Mouse (Mus musculus) testis, adult 2 months (tissue): Measurements from ENCODE around the gene Nlrx1. TPM values are rescaled to one million over a fixed set of nuclear protein-coding genes. Genes with fewer than 3 reads are reported as not detected.
A peak's percentile ranks its signal among the peaks of the same experiment; 100 is the strongest.

ENCODE experiments used
- H3K27ac ChIP-seq: fragments of 200-500 bp; 2 replicates; pipeline ENCODE4 v1.5.1; 2012; ENCODE audit warnings: low read depth, low read length; ENCODE audit not compliant: control insufficient read depth, insufficient read depth
- H3K27me3 ChIP-seq: fragments of 200-500 bp; 2 replicates; pipeline ENCODE4 v1.6.1; 2012; ENCODE audit warnings: mild to moderate bottlenecking, low read length, moderate library complexity; ENCODE audit not compliant: control insufficient read depth, insufficient read depth
- H3K36me3 ChIP-seq: fragments of 200-500 bp; 2 replicates; pipeline ENCODE4 v1.6.1; 2012; ENCODE audit warnings: mild to moderate bottlenecking, low read length; ENCODE audit not compliant: control insufficient read depth, insufficient read depth
- H3K4me1 ChIP-seq: fragments of 200-500 bp; 2 replicates; pipeline ENCODE4 v1.6.1; 2012; ENCODE audit warnings: low read length; ENCODE audit not compliant: control insufficient read depth, insufficient read depth
- H3K4me3 ChIP-seq: fragments of 200-500 bp; 2 replicates; pipeline ENCODE4 v1.5.1; 2012; ENCODE audit warnings: low read depth, mild to moderate bottlenecking, low read length, moderate library complexity, mixed read lengths; ENCODE audit not compliant: control insufficient read depth
- CTCF ChIP-seq: fragments of 200-500 bp; IDR thresholded peaks from 2 replicates; pipeline ENCODE4 v1.5.1; 2012; ENCODE audit warnings: low read depth, mild to moderate bottlenecking, inconsistent platforms, low read length, moderate library complexity; ENCODE audit not compliant: control insufficient read depth, insufficient read depth, insufficient replicate concordance
- POLR2A ChIP-seq: fragments of 200-500 bp; IDR thresholded peaks from 2 replicates; pipeline ENCODE4 v1.6.1; 2012; ENCODE audit warnings: low read depth, mild to moderate bottlenecking, inconsistent platforms, low read length, moderate library complexity; ENCODE audit not compliant: control insufficient read depth
- polyA plus RNA-seq: library from polyadenylated mRNA; depleted of rRNA; stranded (reverse); fragments of >200 nt; gene quantifications from 2 replicates; pipeline ENCODE4 v1.2.3, GENCODE M21; 2012

Nlrx1 gene
- polyA plus RNA-seq, 1 experiment: 1.3 TPM

DNA sequence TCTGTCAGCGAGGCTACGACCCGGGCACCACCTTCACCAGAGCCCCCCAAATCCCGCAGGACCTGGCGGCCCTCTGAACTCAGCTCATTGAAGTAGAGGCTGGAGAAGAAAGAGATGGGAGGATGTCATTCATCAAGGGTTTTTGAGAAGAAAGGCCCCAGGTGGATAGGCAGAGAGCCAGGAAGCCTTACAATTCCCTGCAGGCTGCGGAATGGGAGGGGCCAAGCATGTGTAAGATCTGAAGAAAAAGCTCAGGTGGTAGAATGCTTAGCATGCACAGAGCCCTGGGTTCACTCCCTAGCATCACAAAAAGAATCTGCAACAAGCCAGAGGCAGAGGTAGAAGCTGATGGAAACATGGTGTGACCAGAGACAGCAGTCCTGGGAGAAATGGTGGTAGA lies 15.0 kb downstream of the Nlrx1 start:
- H3K27ac ChIP-seq: no peak overlapping the region
- no peaks in the 10 kb centered on the region for H3K27me3 ChIP-seq
- no peaks in the 10 kb centered on the region for H3K36me3 ChIP-seq
- H3K4me1 ChIP-seq: peaks cover 16% of the 10 kb centered on the region
- TF ChIP-seq POLR2A (no peak), CTCF (no peak)
- no peak overlapping the region for H3K4me3 ChIP-seq

DNA sequence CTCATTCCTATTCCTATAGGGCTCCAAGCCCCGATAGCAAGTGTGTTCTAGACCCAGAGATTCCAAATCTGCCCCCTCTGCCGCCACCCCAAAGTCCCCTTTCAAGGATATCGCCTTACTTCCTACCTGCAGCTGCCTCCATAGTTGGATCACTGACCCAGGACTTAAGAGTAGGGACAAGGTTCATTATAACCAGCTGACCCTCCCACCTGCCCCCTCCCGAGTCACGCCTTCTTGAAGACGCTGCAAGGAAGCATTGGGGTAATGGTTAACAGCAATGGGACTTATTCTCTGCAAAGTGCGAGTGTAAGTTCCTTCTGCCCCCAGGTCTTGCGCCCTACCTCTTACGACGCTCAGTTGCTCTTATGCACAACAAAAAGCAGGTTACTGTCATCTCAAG lies 17.1 kb downstream of the Nlrx1 start, which contains the start of gene Pdzd3:
Gene Pdzd3, minus strand, starts transcription at position 158 of the 400 bp plus-strand sequence.
- H3K4me3 ChIP-seq: no peak within 1 kb of the TSS
- peaks cover 12% of the 10 kb centered on the region for H3K4me1 ChIP-seq
- TF ChIP-seq POLR2A (no peak), CTCF (no peak)
- H3K27me3 ChIP-seq: no peaks in the 10 kb centered on the region
- no peak within 1 kb of the TSS for H3K27ac ChIP-seq
- H3K36me3 ChIP-seq: no peaks in the 10 kb centered on the region

DNA sequence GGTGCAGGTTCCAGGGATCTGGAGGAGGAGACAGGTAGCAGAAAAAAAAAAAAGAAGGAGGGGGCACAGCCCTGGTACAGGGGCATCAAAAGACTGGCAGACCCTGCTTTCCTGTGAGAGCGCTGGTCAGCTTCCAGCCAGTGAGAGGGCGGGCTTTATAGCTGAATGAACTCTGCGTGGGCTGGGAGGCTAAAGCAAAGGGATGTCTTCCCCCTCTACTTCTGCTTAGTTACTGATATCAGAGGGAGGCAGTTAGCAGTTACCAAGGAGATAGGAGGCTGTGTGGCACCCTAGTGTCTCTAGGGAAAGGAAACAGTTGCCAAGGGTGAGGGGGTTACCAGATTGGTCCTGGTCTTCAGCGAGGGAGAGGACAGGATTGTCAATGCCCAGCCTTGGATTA lies 18.0 kb downstream of the Nlrx1 start:
- TF ChIP-seq POLR2A (no peak), CTCF (no peak)
- Histone ChIP-seq H3K27me3 (no peaks in the 10 kb centered on the region), H3K4me3 (no peak overlapping the region), H3K27ac (no peak overlapping the region), H3K36me3 (no peaks in the 10 kb centered on the region), H3K4me1 (peaks cover 9% of the 10 kb centered on the region)

DNA sequence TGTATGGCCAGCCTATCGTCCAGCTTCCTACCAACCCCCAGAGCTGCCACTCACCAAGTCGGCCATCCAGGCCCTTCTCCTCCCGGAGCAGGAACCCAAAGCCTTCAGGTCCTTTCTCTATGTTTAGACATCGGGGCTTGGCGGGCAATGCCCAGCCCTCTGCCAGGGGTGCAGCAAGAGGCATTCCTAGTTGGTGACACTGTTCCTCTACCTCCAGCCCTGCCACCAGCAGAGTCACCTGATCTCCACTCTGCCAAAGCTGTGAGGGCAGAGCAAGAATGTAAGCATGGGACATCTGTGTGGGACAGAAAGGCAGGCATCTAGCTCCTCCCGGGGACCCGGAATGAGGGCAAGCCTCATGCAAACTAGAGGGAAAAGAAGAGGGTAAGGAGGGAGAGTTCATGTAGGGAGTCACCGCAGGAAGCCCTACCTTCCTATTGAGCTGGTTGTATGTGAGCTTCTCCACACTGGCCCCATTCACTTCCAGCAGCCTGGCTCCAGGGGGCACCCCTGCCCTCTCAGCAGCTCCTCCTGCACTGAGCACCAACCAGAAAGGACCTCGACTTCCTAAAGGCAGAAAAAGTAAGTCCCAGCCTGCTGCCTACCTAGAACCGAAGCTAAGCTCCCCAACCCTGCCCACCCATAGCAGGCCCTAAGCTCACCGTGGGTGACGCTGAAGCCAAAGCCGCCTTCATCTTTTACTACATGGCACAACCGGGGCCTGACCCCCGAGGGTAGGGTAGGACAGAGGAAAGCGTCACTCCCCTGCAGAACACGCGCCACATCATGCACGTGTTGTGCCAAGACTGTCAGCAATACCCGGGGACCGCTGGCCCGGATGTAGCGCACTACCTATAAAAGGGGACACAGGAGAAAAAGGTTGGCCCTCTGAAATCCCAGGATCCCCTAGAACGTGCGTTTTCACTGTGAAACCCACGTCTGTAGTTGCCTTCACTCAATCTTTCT lies 18.9 kb downstream of the Nlrx1 start:
- Histone ChIP-seq H3K27ac (no peak overlapping the region), H3K36me3 (no peaks in the 10 kb centered on the region), H3K4me3 (no peak overlapping the region), H3K4me1 (peaks cover 9% of the 10 kb centered on the region), H3K27me3 (no peaks in the 10 kb centered on the region)
- TF ChIP-seq CTCF: peak; percentile 54; the same call in 1 of the 2 replicates
- no peak for TF ChIP-seq POLR2A

DNA sequence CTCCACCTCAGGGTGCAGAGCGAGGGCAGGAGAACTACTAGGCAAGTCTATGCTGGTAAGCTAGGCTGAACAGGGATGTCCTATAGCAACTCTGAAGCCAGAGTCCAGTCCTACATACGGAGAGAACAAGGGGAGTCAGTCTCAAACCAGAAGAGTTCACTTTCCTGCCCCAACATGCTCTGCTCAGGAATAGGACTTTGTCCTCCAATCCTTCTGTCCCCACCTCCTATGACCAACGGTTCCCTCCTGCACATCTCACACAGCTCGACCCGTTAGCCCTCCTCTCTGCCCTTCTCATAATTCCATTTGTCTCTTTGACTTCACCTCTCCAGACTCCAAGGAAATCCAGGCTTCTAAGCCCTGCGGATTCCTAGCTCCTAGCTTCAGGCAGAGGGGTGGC lies 20.5 kb downstream of the Nlrx1 start:
- Histone ChIP-seq H3K27me3 (no peaks in the 10 kb centered on the region), H3K36me3 (no peaks in the 10 kb centered on the region), H3K4me3 (no peak overlapping the region), H3K4me1 (peaks cover 9% of the 10 kb centered on the region), H3K27ac (no peak overlapping the region)
- TF ChIP-seq CTCF (no peak), POLR2A (no peak)

DNA sequence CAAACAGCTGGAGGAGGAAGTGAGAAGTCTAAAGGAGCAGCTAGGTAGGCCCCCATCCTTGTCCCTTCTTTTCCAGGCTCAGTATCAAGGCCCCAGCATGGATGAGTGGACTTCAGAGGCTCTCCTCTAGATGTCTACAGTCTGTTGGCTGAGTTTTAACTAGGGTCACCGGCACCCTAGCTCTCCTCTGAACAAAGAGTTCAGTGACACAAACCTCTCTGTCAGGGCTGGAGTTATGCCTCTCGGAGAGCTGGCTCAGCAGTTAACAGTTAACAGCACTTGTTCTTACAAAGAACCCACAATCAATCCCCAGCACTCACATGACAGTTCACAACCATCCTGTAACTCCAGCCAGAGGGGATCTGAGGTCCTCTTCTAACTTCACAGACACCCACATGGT lies 24.8 kb downstream of the Nlrx1 start:
- H3K36me3 ChIP-seq: no peaks in the 10 kb centered on the region
- H3K27ac ChIP-seq: no peak overlapping the region
- no peak for TF ChIP-seq POLR2A
- no peak for TF ChIP-seq CTCF
- H3K4me3 ChIP-seq: no peak overlapping the region
- peaks cover 4% of the 10 kb centered on the region for H3K4me1 ChIP-seq
- H3K27me3 ChIP-seq: no peaks in the 10 kb centered on the region

DNA sequence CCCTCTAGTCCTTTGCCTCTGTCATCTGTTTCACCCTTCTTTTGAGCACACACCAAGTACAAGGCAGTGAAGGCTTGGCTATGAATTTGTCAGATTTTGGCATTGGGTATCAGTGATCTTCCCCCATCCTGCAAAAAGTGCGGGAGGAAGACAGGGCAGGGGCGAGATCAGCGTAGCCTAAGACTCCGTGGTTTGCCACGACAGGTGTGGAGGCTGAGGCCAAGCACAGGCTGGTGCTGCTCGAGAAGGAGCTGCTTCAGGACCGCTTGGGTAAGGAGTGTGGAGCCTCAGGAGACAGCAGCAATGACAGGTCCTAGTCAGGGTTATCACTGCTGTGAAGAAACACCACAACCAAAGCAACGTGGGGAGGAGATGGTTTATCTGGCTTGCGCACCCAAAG lies 27.0 kb downstream of the Nlrx1 start:
- TF ChIP-seq CTCF (no peak), POLR2A (no peak)

More for the DNA sequence above, 27.0 kb downstream of the Nlrx1 start:
- Histone ChIP-seq H3K4me3 (no peak overlapping the region), H3K36me3 (peaks cover 1% of the 10 kb centered on the region; the same call in 1 of the 2 replicates), H3K27ac (no peak overlapping the region), H3K4me1 (peaks cover 7% of the 10 kb centered on the region), H3K27me3 (no peaks in the 10 kb centered on the region)
